Mouse (Mus musculus) B cell, adult 62 days (primary cell): ENCODE measurements around the gene Vmn1r21. TPM values are rescaled to one million over a fixed set of nuclear protein-coding genes. Genes with fewer than 3 reads are reported as not detected.

ENCODE experiments used
- total RNA-seq: library from RNA; stranded (reverse); gene quantifications from 4 replicates; pipeline ENCODE4 v1.2.4, GENCODE M21; 2023

Gene Vmn1r21
- total RNA-seq, result not detected in 4 replicates

DNA sequence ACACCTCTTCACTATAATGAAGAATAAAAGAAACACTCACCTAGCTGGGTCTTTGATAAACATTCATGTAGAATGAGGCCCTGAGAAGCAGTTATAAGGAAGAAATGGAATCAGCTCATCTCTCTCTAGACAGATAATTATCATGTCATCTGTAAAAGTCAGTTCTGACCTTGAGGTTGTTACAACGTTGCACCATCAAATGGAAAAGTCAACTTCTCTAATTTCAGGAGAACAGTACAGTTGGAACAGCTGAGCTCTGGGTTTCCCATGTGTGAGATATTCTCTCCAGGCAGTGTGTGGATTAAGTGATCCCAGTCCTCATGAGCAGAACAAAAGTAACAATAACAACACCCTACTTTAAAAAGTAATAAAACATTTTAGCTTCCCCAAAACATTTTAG, at the start of gene Vmn1r21:
TSS of gene Vmn1r21 (minus strand) at position 58 of the 400 bp plus-strand sequence.

DNA sequence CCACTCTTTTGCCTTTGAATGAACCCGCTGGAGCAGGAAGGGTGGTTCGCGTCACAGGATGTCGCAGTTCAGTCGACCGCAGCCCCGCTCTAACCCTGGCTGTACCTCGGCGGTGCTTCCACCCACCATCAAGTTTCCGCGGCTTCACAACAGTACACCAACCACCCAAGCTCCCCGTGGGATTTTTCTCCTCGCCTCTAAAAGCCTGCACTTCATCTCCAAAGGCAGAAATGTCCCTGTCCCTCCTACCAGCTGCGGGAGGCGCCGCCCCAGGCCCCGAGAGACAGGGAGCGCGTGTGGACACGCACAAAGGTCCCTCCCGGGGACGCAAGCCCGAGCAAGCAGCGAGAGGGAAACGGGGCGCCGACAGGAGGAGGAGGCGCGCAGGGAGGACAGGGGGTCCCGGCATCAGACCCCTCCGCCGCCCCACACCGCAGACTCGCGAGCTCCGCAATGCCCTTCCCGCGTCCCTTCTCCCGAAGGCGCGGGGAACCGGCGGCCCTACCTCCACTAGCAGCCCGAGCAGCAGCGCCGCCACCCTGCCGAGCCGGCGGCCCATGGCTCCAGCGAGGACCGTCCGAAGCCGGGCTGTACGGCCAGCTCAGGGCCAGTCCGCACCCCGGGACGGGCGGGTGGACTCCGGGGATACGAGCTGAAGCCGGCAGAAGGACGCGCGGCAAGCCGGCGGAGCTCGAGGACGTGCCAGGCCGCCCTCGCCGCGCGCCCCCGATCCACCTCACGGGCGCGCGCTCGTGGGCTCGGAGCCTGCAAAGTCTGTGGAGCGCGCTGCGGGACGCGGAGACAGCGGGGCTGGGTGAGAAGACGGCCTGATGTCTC, 25.5 kb downstream of the Vmn1r21 start, which contains the start of gene Vopp1:
TSS of gene Vopp1 (minus strand) at position 738 of the 837 bp plus-strand sequence.

Other genes starting within 250 kb of the Vmn1r21 start
- 4.2 to 5.2 TPM (median 5.1 TPM) in 4 replicates for gene Pyurf, start 158.3 kb downstream of the Vmn1r21 start, total RNA-seq
- gene Lancl2, start 147.8 kb downstream of the Vmn1r21 start, total RNA-seq, result 7.8 to 10.2 TPM (median 8.4 TPM) in 4 replicates
- 9.8 to 15.6 TPM (median 14.3 TPM) in 4 replicates for gene Vopp1, start 25.2 kb downstream of the Vmn1r21 start, total RNA-seq
- not detected in 4 replicates for gene Vmn1r22, start 57.7 kb upstream of the Vmn1r21 start, total RNA-seq
- not detected in 4 replicates for gene Vmn1r23, start 76.5 kb upstream of the Vmn1r21 start, total RNA-seq
- gene Vmn1r24, start 111.2 kb upstream of the Vmn1r21 start, total RNA-seq, result not detected in 4 replicates
- not detected in 4 replicates for gene Vmn1r25, start 130.5 kb upstream of the Vmn1r21 start, total RNA-seq
- not detected in 4 replicates for gene Vmn1r26, start 164.8 kb upstream of the Vmn1r21 start, total RNA-seq